Mouse (Mus musculus) neural tube, embryonic 11.5 days (tissue): ENCODE measurements at regions not wholly inside any gene's neighbourhood (a gene's known extent, or its start where the extent isn't known, plus 50 kb on each side); places are given as distances from the start of the nearest gene placed in this dataset.

ENCODE experiments used
- ATAC-seq: fragments of 200-750 bp; cut with Nextera tagmentation; 2 replicates; pipeline ENCODE4 v1.8.0; 2017; ENCODE audit warnings: moderate number of reproducible peaks, mild to moderate bottlenecking, moderate TSS enrichment, moderate library complexity; ENCODE audit not compliant: insufficient read depth, low FRiP score, low TSS enrichment
- DNase-seq: peaks from one replicate; pipeline ENCODE4 v3.0.0-alpha.2; 2015; ENCODE audit warnings: low spot score
- H3K27ac ChIP-seq: fragments of 300-500 bp; sonication (generic); 2 replicates; pipeline ENCODE4 v1.5.1; 2014; ENCODE audit warnings: low read depth, mild to moderate bottlenecking, low read length
- H3K27me3 ChIP-seq: fragments of 300-500 bp; sonication (generic); 2 replicates; pipeline ENCODE4 v1.6.1; 2014; ENCODE audit warnings: mild to moderate bottlenecking, low read length, mixed read lengths; ENCODE audit not compliant: control insufficient read depth, insufficient read depth
- H3K36me3 ChIP-seq: fragments of 300-500 bp; sonication (generic); 2 replicates; pipeline ENCODE4 v1.6.1; 2014; ENCODE audit warnings: mild to moderate bottlenecking, low read length, moderate library complexity, mixed read lengths; ENCODE audit not compliant: control insufficient read depth, insufficient read depth
- H3K4me1 ChIP-seq: fragments of 300-500 bp; sonication (generic); 2 replicates; pipeline ENCODE4 v1.6.1; 2014; ENCODE audit warnings: low read length, mixed read lengths; ENCODE audit not compliant: control insufficient read depth, insufficient read depth
- H3K4me2 ChIP-seq: fragments of 300-500 bp; sonication (generic); 2 replicates; pipeline ENCODE4 v1.6.1; 2014; ENCODE audit warnings: low read depth, mild to moderate bottlenecking, moderate library complexity
- H3K4me3 ChIP-seq: fragments of 300-500 bp; sonication (generic); 2 replicates; pipeline ENCODE4 v1.5.1; 2014; ENCODE audit warnings: low read depth, low read length
- H3K9ac ChIP-seq: fragments of 300-500 bp; sonication (generic); 2 replicates; pipeline ENCODE4 v1.6.1; 2014; ENCODE audit warnings: mild to moderate bottlenecking, low read length
- H3K9me3 ChIP-seq: fragments of 300-500 bp; sonication (generic); 2 replicates; pipeline ENCODE4 v1.6.1; 2016; ENCODE audit warnings: low read length; ENCODE audit not compliant: control insufficient read depth
- WGBS: fragments of 180-500 bp; shearing (Covaris S2); extraction: QIAGEN DNeasy Blood & Tissue Kit; methylation state at CpG from one replicate; pipeline ENCODE4 v1.1.7; 2014; 5-methylcytosine and 5-hydroxymethylcytosine counted together

DNA sequence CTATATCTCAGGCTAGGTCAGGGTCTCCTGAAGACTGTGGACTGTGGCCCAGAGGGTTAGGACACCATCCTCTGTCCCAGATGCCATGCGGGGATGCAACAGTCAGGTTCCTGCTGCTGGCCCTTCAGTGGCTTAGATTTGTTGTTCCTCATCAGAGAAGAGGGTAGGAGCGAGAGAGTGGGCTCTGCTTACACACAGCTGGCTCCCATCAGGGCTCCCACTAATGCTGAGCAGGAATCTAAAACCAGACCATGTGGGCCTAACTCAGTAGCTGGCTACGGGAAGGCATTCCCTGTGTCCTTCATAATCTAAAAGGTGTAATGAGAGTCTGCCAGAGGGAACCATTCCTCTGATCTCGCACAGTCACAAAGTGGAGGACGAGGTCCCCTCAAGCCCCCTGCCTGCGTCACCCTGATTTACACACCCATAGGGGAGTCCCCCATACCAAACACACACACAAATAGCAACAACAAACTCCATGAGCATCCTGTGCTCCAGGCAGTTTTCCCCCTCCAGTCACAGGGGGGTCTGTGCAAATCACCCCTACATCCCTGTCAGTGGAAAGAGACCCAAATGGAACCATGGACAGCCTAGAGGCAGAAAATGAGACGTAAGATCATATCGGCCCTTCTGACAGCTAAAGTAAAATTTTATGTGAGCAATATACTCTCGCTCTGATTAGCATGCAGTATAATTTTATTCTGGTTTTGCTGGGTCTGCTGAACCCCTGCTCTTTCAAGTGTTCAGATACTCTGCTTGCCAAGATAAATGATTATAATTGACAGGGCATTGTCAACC is 234.8 kb downstream of the 3110018I06Rik start:
- Histone ChIP-seq H3K27me3 (no peaks in the 10 kb centered on the region), H3K9ac (no peak overlapping the region), H3K4me3 (no peak overlapping the region), H3K27ac (no peak overlapping the region), H3K4me1 (0 out of 2 replicates have a peak, but pooled peaks cover 4% of the 10 kb centered on the region), H3K4me2 (no peak overlapping the region), H3K9me3 (no peaks in the 10 kb centered on the region), H3K36me3 (no peaks in the 10 kb centered on the region)
- ATAC-seq (no peak), DNase-seq (no peak)
- WGBS = 73% methylated on average over 9 of the region's 9 CpGs

DNA sequence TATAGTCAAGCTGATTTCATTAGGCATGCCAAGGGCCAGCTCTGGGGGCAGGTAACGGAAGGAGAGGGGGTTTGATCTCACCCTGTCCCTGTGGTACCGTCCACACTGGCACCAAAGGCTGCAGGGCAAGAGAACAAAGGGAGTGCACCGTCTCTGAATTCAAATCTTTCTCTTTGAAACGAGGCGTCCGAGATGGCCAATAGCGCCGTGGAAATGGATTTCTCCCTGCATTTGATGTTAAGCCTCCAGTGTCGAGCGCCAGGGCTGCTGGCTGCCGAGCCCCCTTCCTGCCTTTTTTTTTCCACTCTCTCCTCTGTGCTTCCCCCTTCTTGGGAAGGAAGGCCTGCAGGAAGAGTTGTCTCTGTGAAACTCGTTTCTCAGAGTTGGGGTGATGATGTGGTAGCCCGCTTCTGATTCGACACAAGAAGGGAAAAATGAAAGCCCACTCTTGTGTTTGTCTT is 235.5 kb downstream of the 3110018I06Rik start:
- Histone ChIP-seq H3K9me3 (no peaks in the 10 kb centered on the region), H3K4me2 (no peak overlapping the region), H3K36me3 (no peaks in the 10 kb centered on the region), H3K27me3 (no peaks in the 10 kb centered on the region), H3K27ac (no peak overlapping the region), H3K4me3 (no peak overlapping the region), H3K4me1 (0 out of 2 replicates have a peak, but pooled peaks cover 4% of the 10 kb centered on the region), H3K9ac (no peak overlapping the region)
- no peak for DNase-seq
- no peak for ATAC-seq
- 60% methylated on average over 14 of the region's 14 CpGs for WGBS

DNA sequence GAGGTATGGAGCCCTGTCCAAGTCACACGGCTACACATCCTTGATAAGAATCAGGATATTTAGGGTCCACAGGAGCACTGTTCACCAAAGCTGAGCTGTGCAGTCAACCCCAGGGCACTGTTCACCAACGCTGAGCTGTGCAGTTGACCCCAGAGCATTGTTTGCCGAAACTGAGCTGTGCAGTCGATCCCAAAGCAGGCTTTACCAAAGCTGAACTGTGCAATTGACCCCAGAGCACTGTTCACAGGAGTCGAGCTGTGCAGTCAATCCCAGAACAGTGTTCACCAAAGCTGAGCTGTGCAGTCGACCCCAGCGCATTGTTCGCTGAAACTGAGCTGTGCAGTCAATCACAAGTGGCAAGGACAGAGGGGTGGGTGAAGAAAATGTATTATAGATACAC is 236.0 kb downstream of the 3110018I06Rik start:
- no peak for DNase-seq
- H3K27me3 ChIP-seq = no peaks in the 10 kb centered on the region
- no peaks in the 10 kb centered on the region for H3K9me3 ChIP-seq
- no peaks in the 10 kb centered on the region for H3K36me3 ChIP-seq
- no peak overlapping the region for H3K4me2 ChIP-seq
- no peak overlapping the region for H3K9ac ChIP-seq
- H3K27ac ChIP-seq = no peak overlapping the region
- ATAC-seq = no peak
- H3K4me3 ChIP-seq = no peak overlapping the region
- 0 out of 2 replicates have a peak, but pooled peaks cover 4% of the 10 kb centered on the region for H3K4me1 ChIP-seq
- WGBS = 59% methylated on average over 8 of the region's 8 CpGs

DNA sequence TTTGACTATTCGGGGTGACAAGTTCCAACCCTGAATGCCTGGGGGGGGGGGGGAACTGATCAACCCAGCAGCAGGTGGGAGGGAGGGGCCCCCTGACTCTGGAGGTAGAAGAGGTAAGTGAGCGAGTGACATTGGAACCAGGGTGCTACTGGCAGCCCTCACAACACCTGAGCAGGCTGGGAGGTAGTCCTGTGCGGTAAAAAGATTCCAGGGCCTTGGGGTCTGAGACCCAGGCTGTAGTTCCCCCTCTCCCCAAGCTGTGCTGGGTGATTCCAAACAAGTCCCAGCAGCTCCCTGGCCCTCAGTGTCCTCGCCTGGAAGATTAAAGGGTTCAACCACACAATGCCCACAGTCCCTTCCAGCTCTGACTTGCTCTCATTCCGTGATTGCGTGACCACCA is 240.4 kb downstream of the 3110018I06Rik start:
- ATAC-seq (no peak), DNase-seq (no peak)
- H3K9me3 ChIP-seq = no peaks in the 10 kb centered on the region
- no peak overlapping the region for H3K4me2 ChIP-seq
- 83% methylated on average over 6 of the region's 6 CpGs for WGBS
- no peaks in the 10 kb centered on the region for H3K27me3 ChIP-seq
- no peaks in the 10 kb centered on the region for H3K36me3 ChIP-seq
- H3K4me1 ChIP-seq = 0 out of 2 replicates have a peak, but pooled peaks cover 4% of the 10 kb centered on the region
- no peak overlapping the region for H3K9ac ChIP-seq
- no peak overlapping the region for H3K27ac ChIP-seq
- no peak overlapping the region for H3K4me3 ChIP-seq

DNA sequence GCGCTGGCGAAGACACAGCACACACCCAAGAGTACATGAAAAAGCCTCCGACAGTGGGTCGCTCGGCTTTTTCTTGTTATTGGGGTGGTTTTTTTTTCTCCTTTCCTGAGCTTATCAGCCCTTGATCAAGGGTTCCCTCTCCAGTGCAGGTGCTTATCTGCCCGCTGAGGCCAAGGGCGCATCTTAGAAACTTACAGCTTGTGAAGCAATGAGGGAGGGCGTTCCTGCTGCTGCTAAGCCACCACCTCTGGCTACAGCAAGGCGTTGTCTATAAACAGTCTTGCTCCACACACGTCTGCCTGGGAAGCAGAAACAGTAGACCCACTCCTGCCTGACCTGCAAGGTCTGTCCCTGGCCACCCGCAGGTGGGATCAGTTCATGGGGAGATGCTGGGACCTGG is 240.9 kb downstream of the 3110018I06Rik start:
- Histone ChIP-seq H3K36me3 (no peaks in the 10 kb centered on the region), H3K4me3 (no peak overlapping the region), H3K9me3 (no peaks in the 10 kb centered on the region), H3K9ac (no peak overlapping the region), H3K4me2 (no peak overlapping the region), H3K27ac (no peak overlapping the region), H3K27me3 (no peaks in the 10 kb centered on the region), H3K4me1 (0 out of 2 replicates have a peak, but pooled peaks cover 4% of the 10 kb centered on the region)
- DNase-seq (no peak), ATAC-seq (no peak)
- WGBS = 89% methylated on average over 11 of the region's 11 CpGs

DNA sequence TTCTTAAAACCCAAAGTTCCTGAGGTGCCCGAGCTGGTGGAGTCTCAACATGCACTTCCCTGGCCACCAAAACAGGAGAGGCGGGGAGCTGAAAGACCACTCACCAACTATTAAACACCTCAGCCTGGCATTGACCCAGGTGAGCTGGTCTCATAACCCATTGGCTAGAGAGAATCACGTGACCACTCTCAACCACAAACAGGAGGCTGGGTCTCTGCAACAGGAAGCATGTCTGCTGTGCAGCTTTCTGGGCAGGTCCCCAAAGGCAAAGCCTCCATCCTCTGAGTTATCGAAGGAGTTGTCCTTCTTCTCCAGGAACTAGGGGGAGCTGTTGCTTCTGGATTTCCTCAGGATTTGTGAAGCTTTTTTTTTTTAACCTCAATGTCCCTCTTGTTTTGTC is 242.5 kb downstream of the 3110018I06Rik start:
- DNase-seq (no peak), ATAC-seq (no peak)
- H3K27ac ChIP-seq = no peak overlapping the region
- WGBS = 74% methylated on average over 4 of the region's 4 CpGs
- no peaks in the 10 kb centered on the region for H3K27me3 ChIP-seq
- H3K9me3 ChIP-seq = no peaks in the 10 kb centered on the region
- no peak overlapping the region for H3K4me2 ChIP-seq
- H3K4me3 ChIP-seq = no peak overlapping the region
- H3K4me1 ChIP-seq = no peaks in the 10 kb centered on the region
- H3K36me3 ChIP-seq = no peaks in the 10 kb centered on the region
- no peak overlapping the region for H3K9ac ChIP-seq

DNA sequence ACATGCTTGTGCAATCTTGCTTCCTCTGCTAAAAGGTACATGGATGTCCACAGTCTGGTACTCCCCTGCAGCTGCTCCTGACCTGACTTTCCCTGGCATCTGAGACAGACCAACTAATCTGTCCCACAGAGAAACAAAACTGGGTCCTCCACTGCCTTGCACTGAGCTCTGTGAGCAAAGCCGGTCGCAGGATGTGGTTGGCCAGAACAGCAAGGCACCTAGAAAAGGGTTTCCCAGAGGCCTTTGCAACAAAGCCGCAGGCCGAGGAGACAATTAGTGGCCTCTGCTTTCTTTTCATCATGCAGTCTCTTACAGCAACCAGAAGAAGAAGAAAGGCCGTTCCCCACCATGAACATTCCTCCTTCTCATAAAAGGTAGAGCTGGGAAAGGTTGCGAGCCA is 246.1 kb downstream of the 3110018I06Rik start:
- Histone ChIP-seq H3K36me3 (no peaks in the 10 kb centered on the region), H3K27ac (no peak overlapping the region), H3K4me1 (no peaks in the 10 kb centered on the region), H3K9me3 (no peaks in the 10 kb centered on the region), H3K4me2 (no peak overlapping the region), H3K27me3 (no peaks in the 10 kb centered on the region), H3K4me3 (no peak overlapping the region), H3K9ac (no peak overlapping the region)
- 84% methylated on average over 6 of the region's 6 CpGs for WGBS
- ATAC-seq (no peak), DNase-seq (no peak)

DNA sequence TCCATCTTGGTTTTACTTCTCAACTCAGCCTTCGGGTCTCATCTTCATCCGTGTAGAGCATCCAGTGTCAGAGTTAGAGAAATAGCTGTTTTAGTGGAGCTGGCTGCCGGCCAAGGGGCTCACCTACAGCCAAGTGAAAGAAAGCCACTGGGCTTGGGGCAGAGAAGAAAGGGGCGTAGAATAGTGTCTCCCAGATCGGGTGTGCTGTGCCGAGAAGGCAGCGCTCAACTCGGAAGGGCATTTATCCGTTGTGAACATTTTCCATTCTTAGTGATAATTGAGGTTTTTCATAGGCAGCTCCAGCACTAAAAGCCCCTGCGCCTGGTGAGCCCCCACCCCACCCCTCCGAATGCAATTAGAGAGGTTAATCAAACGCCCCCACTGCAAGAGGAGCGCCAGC is 254.2 kb downstream of the 3110018I06Rik start:
- DNase-seq (no peak), ATAC-seq (no peak)
- 84% methylated on average over 13 of the region's 13 CpGs for WGBS

DNA sequence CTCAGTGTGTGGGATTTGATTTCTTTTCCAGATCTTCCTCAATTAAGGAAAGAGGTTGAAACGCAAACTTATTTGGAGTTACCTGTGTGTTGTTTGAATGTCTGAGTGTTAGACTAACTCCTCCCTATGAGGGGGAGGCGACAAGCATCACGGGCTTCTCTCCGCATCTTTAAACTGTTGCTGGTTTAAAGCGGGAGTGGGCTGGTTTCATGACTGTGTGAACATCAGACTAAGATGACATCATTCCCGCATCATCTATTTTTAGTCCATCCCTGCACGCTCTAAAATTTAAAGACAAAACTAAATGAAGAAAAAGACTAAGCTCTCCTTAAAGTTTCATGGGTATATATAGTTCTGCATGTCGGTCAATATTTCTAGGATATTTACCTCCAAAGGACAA is 256.4 kb downstream of the 3110018I06Rik start:
- 91% methylated on average over 8 of the region's 8 CpGs for WGBS
- no peaks in the 10 kb centered on the region for H3K36me3 ChIP-seq
- DNase-seq = no peak
- no peak overlapping the region for H3K27ac ChIP-seq
- no peaks in the 10 kb centered on the region for H3K9me3 ChIP-seq
- H3K4me2 ChIP-seq = no peak overlapping the region
- no peak overlapping the region for H3K9ac ChIP-seq
- no peaks in the 10 kb centered on the region for H3K4me1 ChIP-seq
- ATAC-seq = no peak
- H3K4me3 ChIP-seq = no peak overlapping the region
- no peaks in the 10 kb centered on the region for H3K27me3 ChIP-seq

More for the DNA sequence above, 254.2 kb downstream of the 3110018I06Rik start:
- Histone ChIP-seq H3K9ac (no peak overlapping the region), H3K4me2 (no peak overlapping the region), H3K27me3 (no peaks in the 10 kb centered on the region), H3K27ac (no peak overlapping the region), H3K4me1 (no peaks in the 10 kb centered on the region), H3K36me3 (no peaks in the 10 kb centered on the region), H3K9me3 (no peaks in the 10 kb centered on the region), H3K4me3 (no peak overlapping the region)
